Mouse (Mus musculus) gastrocnemius, adult 2 months (tissue): ENCODE data around the gene Stim2. TPM values are rescaled to one million over a fixed set of nuclear protein-coding genes. Genes with fewer than 3 reads are reported as not detected.
A peak's percentile ranks its signal among the peaks of the same experiment; 100 is the strongest.

Source experiments
- DNase-seq: peaks from one replicate; pipeline ENCODE4 v3.0.0; 2022
- H3K27ac ChIP-seq: fragments of 200-600 bp; 2 replicates; pipeline ENCODE4 v1.8.1; 2022; ENCODE audit warnings: mild to moderate bottlenecking
- H3K4me3 ChIP-seq: fragments of 200-600 bp; 2 replicates; pipeline ENCODE4 v1.8.1; 2022; ENCODE audit warnings: mild to moderate bottlenecking, moderate library complexity
- CTCF ChIP-seq: fragments of 200-600 bp; IDR thresholded peaks from 2 replicates; pipeline ENCODE4 v1.8.1; 2022; ENCODE audit warnings: antibody characterized with exemption, mild to moderate bottlenecking, moderate library complexity
- intact Hi-C: fragments of 180-260 bp; cut with DNase I; formaldehyde crosslinking; loops from one replicate; pipeline ENCODE4 v1.15.1; 2025
- long read RNA-seq, 2 experiments: library from polyadenylated mRNA; stranded (forward); transcript quantifications; one replicate each; pipeline ENCODE4 v2.0.0; 2021
- total RNA-seq, 2 experiments: library from RNA; stranded (reverse); gene quantifications; 2 replicates each; pipeline ENCODE4 v1.2.3; 2021

Gene Stim2
- 10 to 100 TPM; 34.1 to 58.6 TPM for total RNA-seq
- long read RNA-seq, experiment 1, full-length matches to known transcripts: 31 of 36 reads
- long read RNA-seq, experiment 1, partial matches to known transcripts: 4 of 36 reads
- long read RNA-seq, experiment 1, other reads (novel, unspliced or antisense): 1 of 36 reads
- long read RNA-seq, experiment 2, full-length matches to known transcripts: 32 of 38 reads
- long read RNA-seq, experiment 2, partial matches to known transcripts: 1 of 38 reads
- long read RNA-seq, experiment 2, other reads (novel, unspliced or antisense): 5 of 38 reads

DNA sequence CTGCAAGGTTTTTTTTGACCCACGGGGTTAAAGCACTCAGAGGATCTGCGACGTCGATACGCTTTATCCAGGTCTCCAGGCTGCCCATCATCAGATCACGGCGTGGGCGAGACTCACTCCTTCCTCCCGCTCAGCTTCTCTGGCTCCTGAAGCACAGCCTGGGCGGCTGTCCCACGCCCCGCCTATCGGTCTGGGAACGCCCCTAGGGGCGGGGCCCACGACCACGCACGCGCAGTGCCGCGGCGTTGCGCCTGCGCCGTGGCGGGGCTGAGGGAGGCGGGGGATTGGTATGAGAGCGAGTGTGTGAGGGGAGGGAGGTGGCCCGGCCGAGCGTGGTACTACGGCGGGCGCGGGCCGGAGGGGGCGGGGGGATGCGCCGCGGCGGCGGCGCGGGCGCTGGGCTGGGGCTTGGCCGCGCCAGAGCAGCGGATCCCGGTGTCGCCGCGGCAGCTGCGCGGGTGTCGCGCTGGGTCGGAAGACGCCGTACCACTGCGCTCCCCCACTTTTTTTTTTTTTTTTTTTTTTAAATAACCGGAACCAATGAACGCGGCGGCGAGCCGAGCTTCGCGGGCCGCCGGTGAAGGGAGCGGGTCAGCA is at the start of gene Stim2:
TSS of gene Stim2 (plus strand) at position 354 of the 597 bp plus-strand sequence.
- peak within 1 kb of the TSS; percentile 97 for H3K27ac ChIP-seq
- peak; percentile 95 for DNase-seq
- TF ChIP-seq CTCF: no peak; the same call in 1 of the 2 replicates
- intact Hi-C loops: loop anchor here (5.0 kb wide), 2 partner anchors 89 to 114 kb away; no protein-coding TSS in a partner anchor
- H3K4me3 ChIP-seq: peak within 1 kb of the TSS; percentile 85

DNA sequence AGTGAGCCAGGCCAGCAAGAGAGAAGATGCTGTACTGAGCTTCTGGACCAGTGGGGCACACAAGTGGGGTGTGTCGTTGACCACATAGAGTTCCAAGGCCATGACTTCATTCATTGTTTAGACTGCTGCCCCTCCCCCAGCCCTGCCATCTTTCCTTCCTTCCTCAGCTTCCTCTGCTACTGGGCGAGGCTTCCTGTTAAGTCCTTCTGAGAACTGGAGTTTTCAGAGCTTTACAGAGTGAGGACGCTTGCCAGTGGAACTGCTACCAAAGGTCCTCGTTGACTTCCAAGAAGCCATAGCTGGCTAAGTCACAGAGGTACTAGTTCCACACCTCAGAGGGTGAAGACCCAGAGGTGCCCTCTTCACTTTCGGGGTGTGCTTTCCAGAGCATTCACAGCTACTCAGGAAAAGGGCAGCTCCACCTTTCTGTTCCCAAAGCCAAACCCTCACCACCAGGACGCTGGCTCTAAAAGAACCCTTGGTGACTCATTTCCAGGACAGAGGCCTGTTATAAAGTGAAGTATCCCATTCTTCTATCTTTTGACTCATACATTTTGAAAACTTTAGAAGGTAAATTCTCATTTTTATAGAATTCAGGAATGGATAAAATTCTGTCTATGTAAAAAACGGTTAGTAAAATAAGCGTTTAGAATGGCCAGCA is 49.6 kb upstream of the Stim2 start:
- peak; percentile 71 for DNase-seq
- no peak overlapping the region for H3K4me3 ChIP-seq
- intact Hi-C loops: no loop called here
- TF ChIP-seq CTCF: no peak
- peak overlapping the region; percentile 86 for H3K27ac ChIP-seq

GRCm38 (mm10) chr5:53950189-53950588 is 48.1 kb upstream of the Stim2 start:
- peak; percentile 54 for DNase-seq
- Histone ChIP-seq H3K4me3 (no peak overlapping the region), H3K27ac (peak overlapping the region; percentile 86)
- intact Hi-C loops: no loop called here
- no peak for TF ChIP-seq CTCF

GRCm38 (mm10) chr5:53953216-53953615 is 45.1 kb upstream of the Stim2 start:
- DNase-seq: no peak
- no peak for TF ChIP-seq CTCF
- Histone ChIP-seq H3K27ac (no peak overlapping the region; the same call in 1 of the 2 replicates), H3K4me3 (no peak overlapping the region)
- intact Hi-C loops: no loop called here

DNA sequence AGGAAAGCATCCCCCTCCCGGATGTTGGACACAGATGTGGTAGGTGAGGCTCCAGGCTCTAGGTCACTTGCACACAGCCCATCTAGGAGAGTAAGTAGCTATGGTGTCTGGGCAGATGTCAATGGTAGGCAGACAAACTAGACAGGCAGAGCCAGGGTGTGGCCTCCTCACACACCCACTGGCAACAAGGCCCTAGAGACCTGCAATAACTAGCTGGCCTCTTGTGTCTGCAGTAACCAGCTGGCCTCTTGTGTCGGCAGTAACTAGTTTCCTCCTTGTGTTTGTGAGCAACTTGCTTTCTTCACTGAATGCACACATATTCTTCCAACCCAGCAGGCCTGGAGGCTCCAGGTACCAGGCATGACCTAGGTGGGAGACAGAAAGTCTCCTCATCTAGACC is 44.5 kb upstream of the Stim2 start:
- Histone ChIP-seq H3K27ac (no peak overlapping the region), H3K4me3 (no peak overlapping the region)
- DNase-seq: no peak
- no peak for TF ChIP-seq CTCF
- intact Hi-C loops: no loop called here

DNA sequence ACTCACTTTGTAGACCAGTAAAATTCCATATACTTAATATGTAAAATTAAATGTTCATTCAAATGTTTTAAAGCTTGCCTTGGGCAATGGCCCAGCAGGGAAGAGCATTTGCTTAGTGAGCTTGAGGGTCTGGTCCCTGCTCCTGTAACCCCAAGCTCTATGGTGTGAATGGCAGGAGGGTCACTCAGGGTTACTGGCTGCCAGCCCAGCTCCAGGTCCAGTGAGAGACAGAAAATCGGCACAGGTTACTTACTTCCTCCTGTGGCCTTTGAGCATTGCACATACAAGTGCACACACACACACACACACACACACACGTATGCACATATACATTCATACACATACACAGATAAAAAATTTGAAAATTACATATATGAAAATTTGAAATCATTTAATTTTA is 42.3 kb upstream of the Stim2 start:
- intact Hi-C loops: no loop called here
- Histone ChIP-seq H3K4me3 (no peak overlapping the region), H3K27ac (no peak overlapping the region)
- no peak for TF ChIP-seq CTCF
- DNase-seq: no peak

DNA sequence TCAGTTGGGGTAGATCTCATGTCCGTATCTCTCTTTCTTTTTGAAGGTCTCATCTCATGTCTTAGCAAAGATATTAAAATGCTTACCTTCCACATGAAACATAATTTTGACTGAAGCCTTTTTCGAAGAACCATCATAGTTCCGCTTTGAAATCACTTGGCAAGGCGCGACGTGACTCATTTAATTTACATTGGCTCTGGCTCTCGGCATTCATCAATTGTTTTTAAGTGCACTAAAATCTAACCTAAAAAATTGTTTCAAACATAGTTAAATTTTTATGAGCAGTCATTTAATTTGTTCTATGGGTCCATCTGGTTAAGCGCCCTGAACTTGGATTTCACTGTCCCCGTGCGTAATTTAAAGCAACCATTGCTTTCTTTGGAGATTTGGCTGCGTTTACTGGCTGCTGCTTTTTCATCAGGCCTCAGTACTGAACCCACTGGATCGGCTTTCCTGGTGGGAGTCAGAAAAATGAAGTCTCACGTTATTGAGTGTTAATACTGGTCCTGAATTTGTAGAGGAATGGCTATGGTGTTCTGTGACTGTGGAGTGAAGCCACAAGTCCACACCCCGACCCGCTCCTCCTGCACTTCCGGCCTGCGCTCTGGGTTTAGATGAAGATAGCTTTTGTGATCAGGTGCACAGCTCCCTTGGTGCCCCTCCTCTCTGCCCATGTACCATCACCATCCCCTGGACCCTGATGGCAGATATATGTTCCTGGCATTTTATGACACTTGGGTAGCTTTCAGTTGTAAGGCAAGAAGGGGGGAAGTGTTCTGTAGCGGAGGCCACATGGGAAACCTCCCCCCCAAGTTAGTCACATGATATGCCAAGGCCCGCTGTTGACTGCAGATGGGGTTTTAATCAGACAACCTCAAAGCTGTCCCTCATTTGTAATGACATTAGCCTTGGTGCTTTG is 41.6 kb upstream of the Stim2 start:
- no peak overlapping the region for H3K4me3 ChIP-seq
- H3K27ac ChIP-seq: no peak overlapping the region
- DNase-seq: no peak
- no peak for TF ChIP-seq CTCF
- intact Hi-C loops: no loop called here

GRCm38 (mm10) chr5:53957348-53957747 is 41.0 kb upstream of the Stim2 start:
- H3K4me3 ChIP-seq: no peak overlapping the region
- DNase-seq: no peak
- no peak for TF ChIP-seq CTCF
- no peak overlapping the region for H3K27ac ChIP-seq
- intact Hi-C loops: no loop called here

DNA sequence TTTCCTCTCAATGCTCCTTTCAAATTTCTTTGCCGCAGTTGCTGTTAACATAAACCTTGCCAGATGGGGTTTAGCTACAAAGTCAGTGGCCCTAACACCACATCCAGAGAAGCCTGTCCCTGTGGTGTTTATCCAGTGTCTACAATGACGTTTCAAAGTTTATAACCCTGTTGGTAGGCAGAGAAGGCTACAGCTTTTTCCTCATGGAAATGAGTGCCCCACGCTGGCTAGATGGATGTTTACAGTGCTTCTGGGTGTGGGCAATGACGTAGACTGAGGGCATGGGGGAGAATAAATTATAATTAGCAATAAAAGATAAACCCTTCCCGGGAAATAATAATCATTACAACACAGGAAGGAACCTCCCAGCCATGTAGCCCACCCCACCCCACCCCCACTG is 37.1 kb upstream of the Stim2 start:
- intact Hi-C loops: no loop called here
- DNase-seq: no peak
- no peak for TF ChIP-seq CTCF
- Histone ChIP-seq H3K27ac (peak overlapping the region; percentile 67), H3K4me3 (no peak overlapping the region)

- intact Hi-C loops: no loop called here
- DNase-seq: no peak
Observed at GRCm38 (mm10) chr5:53961830-53962515, 36.3 kb upstream of the Stim2 start.

DNA sequence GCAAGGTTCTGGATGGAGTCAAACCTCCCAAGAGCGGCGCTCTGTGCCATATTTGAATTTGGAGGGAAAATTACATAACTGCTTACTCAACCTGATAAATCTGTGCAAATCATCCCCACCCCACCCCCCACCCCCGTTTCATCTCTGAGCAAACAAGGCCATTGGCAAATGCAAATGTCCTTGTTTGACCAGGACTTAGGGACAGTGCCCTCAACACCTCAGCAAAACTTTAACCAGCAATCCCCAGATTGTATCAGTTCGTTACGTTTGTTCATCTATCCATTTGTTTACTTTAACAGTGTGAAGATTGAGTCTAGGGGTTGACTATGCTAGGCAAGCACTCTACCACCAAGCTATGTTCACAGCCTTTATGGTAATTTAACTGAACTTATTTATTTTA is 32.6 kb upstream of the Stim2 start:
- TF ChIP-seq CTCF: no peak
- Histone ChIP-seq H3K4me3 (no peak overlapping the region), H3K27ac (no peak overlapping the region)
- no peak for DNase-seq
- intact Hi-C loops: no loop called here

More at GRCm38 (mm10) chr5:53961830-53962515, 36.3 kb upstream of the Stim2 start:
- H3K27ac ChIP-seq: peak overlapping the region; percentile 67
- H3K4me3 ChIP-seq: no peak overlapping the region
- no peak for TF ChIP-seq CTCF

DNA sequence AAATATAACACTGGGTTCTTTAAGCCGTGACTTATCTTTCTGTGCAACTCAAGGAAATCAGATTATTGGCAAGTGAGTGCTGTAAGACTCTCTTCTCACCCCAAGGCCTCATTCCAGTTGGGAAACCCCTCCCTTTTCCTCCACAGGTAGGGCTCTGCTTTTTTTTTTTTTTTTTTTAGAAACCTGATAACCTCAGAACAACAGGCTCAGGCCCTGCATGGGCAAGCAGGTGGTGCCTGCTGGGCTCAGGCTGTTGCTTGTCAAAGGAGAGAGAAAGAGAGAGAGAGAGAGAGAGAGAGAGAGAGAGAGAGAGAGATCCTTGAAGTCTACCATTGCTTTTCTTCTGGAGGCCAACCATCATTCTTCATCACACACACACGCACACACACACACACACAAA is 30.7 kb upstream of the Stim2 start:
- TF ChIP-seq CTCF: no peak
- Histone ChIP-seq H3K27ac (no peak overlapping the region), H3K4me3 (no peak overlapping the region)
- DNase-seq: no peak
- intact Hi-C loops: no loop called here
